Mouse (Mus musculus) CH12.LX (cell line): ENCODE measurements around the gene Myo18a.

ENCODE experiments used
- CHD2 ChIP-seq: IDR thresholded peaks from 2 replicates; pipeline ENCODE4 v1.6.1; 2011; ENCODE audit warnings: low read length, improper control_type of control experiment
- CTCF ChIP-seq, 2 experiments: IDR thresholded peaks in 1 of 2; conservative IDR thresholded peaks in 1 of 2; 2 replicates each; pipeline ENCODE4 v1.5.1; 2011 to 2012; ENCODE audit warnings: low read depth in 2 of 2, low read length in 2 of 2, improper control_type of control experiment in 1 of 2, inconsistent platforms in 1 of 2, mild to moderate bottlenecking in 1 of 2, moderate library complexity in 1 of 2
- EP300 ChIP-seq: IDR thresholded peaks from 2 replicates; pipeline ENCODE4 v1.6.1; 2011; ENCODE audit warnings: low read length, improper control_type of control experiment
- MAFK ChIP-seq: IDR thresholded peaks from 2 replicates; pipeline ENCODE4 v1.6.1; 2011; ENCODE audit warnings: low read length, improper control_type of control experiment; ENCODE audit not compliant: insufficient replicate concordance
- MEF2A ChIP-seq: IDR thresholded peaks from 2 replicates; pipeline ENCODE4 v1.6.1; 2014; ENCODE audit warnings: low read depth, mild to moderate bottlenecking, inconsistent platforms, low read length, improper control_type of control experiment, borderline replicate concordance
- NELFE ChIP-seq: IDR thresholded peaks from 2 replicates; pipeline ENCODE4 v1.6.1; 2011; ENCODE audit warnings: low read depth, low read length, improper control_type of control experiment
- NRF1 ChIP-seq: IDR thresholded peaks from 2 replicates; pipeline ENCODE4 v1.6.1; 2014; ENCODE audit warnings: low read depth, mild to moderate bottlenecking, inconsistent platforms, low read length, improper control_type of control experiment, moderate library complexity
- POLR2A ChIP-seq: IDR thresholded peaks from 2 replicates; pipeline ENCODE4 v1.6.1; 2011; ENCODE audit warnings: low read depth, mild to moderate bottlenecking, improper control_type of control experiment, low read length
- SIN3A ChIP-seq: IDR thresholded peaks from 2 replicates; pipeline ENCODE4 v1.6.1; 2012; ENCODE audit warnings: low read length, improper control_type of control experiment, inconsistent platforms
- SMC3 ChIP-seq: IDR thresholded peaks from 2 replicates; pipeline ENCODE4 v1.6.1; 2011; ENCODE audit warnings: low read depth, low read length, improper control_type of control experiment
- UBTF ChIP-seq: IDR thresholded peaks from 2 replicates; pipeline ENCODE4 v1.6.1; 2012; ENCODE audit warnings: low read depth, mild to moderate bottlenecking, inconsistent platforms, low read length, improper control_type of control experiment, moderate library complexity
- USF1 ChIP-seq: IDR thresholded peaks from 2 replicates; pipeline ENCODE4 v1.6.1; 2014; ENCODE audit warnings: low read depth, mild to moderate bottlenecking, inconsistent platforms, low read length, improper control_type of control experiment
- ZMIZ1 ChIP-seq: IDR thresholded peaks from 2 replicates; pipeline ENCODE4 v1.6.1; 2012; ENCODE audit warnings: low read depth, mild to moderate bottlenecking, inconsistent platforms, low read length, improper control_type of control experiment
- ZNF384 ChIP-seq: IDR thresholded peaks from 2 replicates; pipeline ENCODE4 v1.6.1; 2012; ENCODE audit warnings: low read depth, low read length, improper control_type of control experiment, inconsistent platforms

DNA sequence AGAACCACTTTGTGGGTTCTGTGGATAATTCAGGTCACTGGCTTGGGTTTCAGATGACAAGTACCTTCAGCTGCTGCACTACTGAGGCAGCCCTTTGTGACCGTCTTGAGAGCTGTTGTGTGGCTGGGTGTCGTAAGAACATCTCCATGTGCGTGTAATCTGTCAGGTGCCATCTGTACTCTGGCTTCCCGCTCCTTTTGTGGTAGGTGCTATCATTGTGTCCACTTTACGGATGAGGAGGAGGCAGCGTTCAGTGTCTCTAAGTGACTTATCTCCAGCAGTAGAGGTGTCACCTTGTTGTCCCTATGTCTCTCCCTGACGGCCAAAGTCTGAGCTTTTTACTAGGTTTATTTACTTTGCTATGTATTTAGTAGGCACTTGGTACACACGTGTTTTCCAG lies 7.3 kb downstream of the Myo18a start:
- TF ChIP-seq CTCF (conservative IDR thresholded peaks at IDR 0.05 in 1 of 2, IDR thresholded peaks at IDR 0.05 in 1 of 2; ENCODE audit: low read depth in 2 of 2, low read length in 2 of 2) (no peak), MAFK (no peak), EP300 (no peak), NRF1 (no peak), CHD2 (no peak), SMC3 (no peak), MEF2A (no peak), UBTF (no peak), USF1 (no peak), SIN3A (no peak), ZNF384 (no peak), NELFE (no peak), ZMIZ1 (no peak), POLR2A (no peak)
